Mouse (Mus musculus): ENCODE measurements around the gene Nudt16l1. TPM values are rescaled to one million over a fixed set of nuclear protein-coding genes. Genes with fewer than 3 reads are reported as not detected.

The Nudt16l1 gene
- polyA plus RNA-seq, 1 experiment from 2014 or later: 143 TPM

GRCm38 (mm10) chr16:4920556-4920955 is 18.0 kb upstream of the Nudt16l1 start:
- H3K9me3 ChIP-seq: no peaks in the 10 kb centered on the region
- 81% methylated on average over 4 of the region's 4 CpGs for WGBS
- no peak overlapping the region for H3K4me2 ChIP-seq
- H3K4me1 ChIP-seq (replicated peaks): no peaks in the 10 kb centered on the region
- no peak for ATAC-seq (ENCODE audit: low read depth)
- H3K4me3 ChIP-seq: no peak overlapping the region
- H3K27ac ChIP-seq (replicated peaks): peak overlapping the region; percentile 13; the same call in 1 of the 2 replicates
- H3K36me3 ChIP-seq: peaks cover 91% of the 10 kb centered on the region
- H3K27me3 ChIP-seq: no peaks in the 10 kb centered on the region
- H3K9ac ChIP-seq: no peak overlapping the region

- Histone ChIP-seq H3K36me3 (peaks cover 92% of the 10 kb centered on the region), H3K27ac (replicated peaks) (no peak overlapping the region), H3K4me2 (no peak overlapping the region), H3K4me1 (replicated peaks) (no peaks in the 10 kb centered on the region), H3K9ac (no peak overlapping the region), H3K27me3 (no peaks in the 10 kb centered on the region), H3K9me3 (no peaks in the 10 kb centered on the region), H3K4me3 (no peak overlapping the region)
- WGBS: 95% methylated on average over 6 of the region's 6 CpGs
- no peak for ATAC-seq (ENCODE audit: low read depth)
These were observed 16.1 kb upstream of the Nudt16l1 start for GRCm38 (mm10) chr16:4922481-4922880.

- H3K9me3 ChIP-seq: no peaks in the 10 kb centered on the region
- H3K4me1 ChIP-seq (replicated peaks): no peaks in the 10 kb centered on the region
- H3K27ac ChIP-seq (replicated peaks): no peak overlapping the region
- WGBS: 95% methylated on average over 5 of the region's 5 CpGs
- H3K36me3 ChIP-seq: peaks cover 93% of the 10 kb centered on the region
- H3K4me2 ChIP-seq: no peak overlapping the region
- no peak for ATAC-seq (ENCODE audit: low read depth)
- no peaks in the 10 kb centered on the region for H3K27me3 ChIP-seq
- H3K4me3 ChIP-seq: no peak overlapping the region
- H3K9ac ChIP-seq: no peak overlapping the region
These were observed 14.6 kb upstream of the Nudt16l1 start for GRCm38 (mm10) chr16:4923996-4924395.

- no peak overlapping the region for H3K9ac ChIP-seq
- no peak overlapping the region for H3K4me2 ChIP-seq
- H3K9me3 ChIP-seq: no peaks in the 10 kb centered on the region
- H3K36me3 ChIP-seq: peaks cover 100% of the 10 kb centered on the region
- no peaks in the 10 kb centered on the region for H3K4me1 ChIP-seq (replicated peaks)
- H3K27me3 ChIP-seq: no peaks in the 10 kb centered on the region
- WGBS: 96% methylated on average over 7 of the region's 7 CpGs
- ATAC-seq (ENCODE audit: low read depth): no peak
- no peak overlapping the region for H3K4me3 ChIP-seq
- H3K27ac ChIP-seq (replicated peaks): no peak overlapping the region
These were observed 10.6 kb upstream of the Nudt16l1 start for GRCm38 (mm10) chr16:4927967-4928366.

GRCm38 (mm10) chr16:4928474-4928873 is 10.1 kb upstream of the Nudt16l1 start:
- H3K4me3 ChIP-seq: no peak overlapping the region
- H3K9ac ChIP-seq: no peak overlapping the region
- ATAC-seq (ENCODE audit: low read depth): no peak
- H3K4me2 ChIP-seq: no peak overlapping the region
- H3K36me3 ChIP-seq: peaks cover 100% of the 10 kb centered on the region
- H3K4me1 ChIP-seq (replicated peaks): no peaks in the 10 kb centered on the region
- 91% methylated on average over 2 of the region's 2 CpGs for WGBS
- no peaks in the 10 kb centered on the region for H3K27me3 ChIP-seq
- no peak overlapping the region for H3K27ac ChIP-seq (replicated peaks)
- H3K9me3 ChIP-seq: no peaks in the 10 kb centered on the region

- no peaks in the 10 kb centered on the region for H3K9me3 ChIP-seq
- H3K9ac ChIP-seq: no peak overlapping the region
- no peaks in the 10 kb centered on the region for H3K27me3 ChIP-seq
- H3K4me2 ChIP-seq: no peak overlapping the region
- ATAC-seq (ENCODE audit: low read depth): no peak
- H3K36me3 ChIP-seq: peaks cover 100% of the 10 kb centered on the region
- no peak overlapping the region for H3K4me3 ChIP-seq
- no peaks in the 10 kb centered on the region for H3K4me1 ChIP-seq (replicated peaks)
- WGBS: 86% methylated on average over 3 of the region's 3 CpGs
- no peak overlapping the region for H3K27ac ChIP-seq (replicated peaks)
These were observed 6.1 kb upstream of the Nudt16l1 start for GRCm38 (mm10) chr16:4932429-4932828.

GRCm38 (mm10) chr16:4935430-4935829 is 3.1 kb upstream of the Nudt16l1 start:
- WGBS: 97% methylated on average over 31 of the region's 31 CpGs

GRCm38 (mm10) chr16:4935931-4936703 is 2.4 kb upstream of the Nudt16l1 start:
- WGBS: 88% methylated on average over 10 of the region's 10 CpGs
- H3K9me3 ChIP-seq: no peaks in the 10 kb centered on the region
- H3K4me1 ChIP-seq (replicated peaks): peaks cover 24% of the 10 kb centered on the region
- H3K36me3 ChIP-seq: peaks cover 80% of the 10 kb centered on the region
- no peak overlapping the region for H3K4me2 ChIP-seq
- no peak overlapping the region for H3K9ac ChIP-seq
- no peak for ATAC-seq (ENCODE audit: low read depth)
- H3K4me3 ChIP-seq: no peak overlapping the region
- 0 out of 2 replicates have a peak overlapping the region, but pooled peaks have one; percentile 9 for H3K27ac ChIP-seq (replicated peaks)
- H3K27me3 ChIP-seq: no peaks in the 10 kb centered on the region

More at GRCm38 (mm10) chr16:4935430-4935829, 3.1 kb upstream of the Nudt16l1 start:
- no peak overlapping the region for H3K4me3 ChIP-seq
- H3K27me3 ChIP-seq: no peaks in the 10 kb centered on the region
- H3K4me1 ChIP-seq (replicated peaks): peaks cover 18% of the 10 kb centered on the region
- H3K9me3 ChIP-seq: no peaks in the 10 kb centered on the region
- H3K4me2 ChIP-seq: no peak overlapping the region
- peaks cover 80% of the 10 kb centered on the region for H3K36me3 ChIP-seq
- no peak for ATAC-seq (ENCODE audit: low read depth)
- H3K9ac ChIP-seq: no peak overlapping the region
- no peak overlapping the region for H3K27ac ChIP-seq (replicated peaks)

- Histone ChIP-seq H3K4me2 (no peak overlapping the region), H3K4me1 (replicated peaks) (peaks cover 24% of the 10 kb centered on the region), H3K27ac (replicated peaks) (no peak overlapping the region), H3K9ac (no peak overlapping the region), H3K9me3 (no peaks in the 10 kb centered on the region), H3K4me3 (no peak overlapping the region), H3K36me3 (peaks cover 80% of the 10 kb centered on the region), H3K27me3 (no peaks in the 10 kb centered on the region)
- WGBS: 94% methylated on average over 8 of the region's 8 CpGs
- no peak for ATAC-seq (ENCODE audit: low read depth)
These were observed 990 bp upstream of the Nudt16l1 start for GRCm38 (mm10) chr16:4937351-4938190.

- H3K9ac ChIP-seq: peak overlapping the region; percentile 96
- peak overlapping the region; percentile 94 for H3K4me2 ChIP-seq
- 1% methylated on average over 28 of the region's 28 CpGs for whole genome bisulfite sequencing
- H3K9me3 ChIP-seq: no peaks in the 10 kb centered on the region
- no peaks in the 10 kb centered on the region for H3K27me3 ChIP-seq
- peaks cover 24% of the 10 kb centered on the region for H3K4me1 ChIP-seq (replicated peaks)
- peak; percentile 96 for ATAC-seq (ENCODE audit: low read depth)
- peaks cover 80% of the 10 kb centered on the region for H3K36me3 ChIP-seq
- peak overlapping the region; percentile 90 for H3K27ac ChIP-seq (replicated peaks)
- peak overlapping the region; percentile 94 for H3K4me3 ChIP-seq
These were observed 428 bp downstream of the Nudt16l1 start for GRCm38 (mm10) chr16:4938989-4939388.

- Histone ChIP-seq H3K4me2 (peak overlapping the region; percentile 94), H3K4me1 (replicated peaks) (peaks cover 24% of the 10 kb centered on the region), H3K27ac (replicated peaks) (peak overlapping the region; percentile 90), H3K36me3 (peaks cover 80% of the 10 kb centered on the region), H3K27me3 (no peaks in the 10 kb centered on the region), H3K9me3 (no peaks in the 10 kb centered on the region), H3K9ac (peak overlapping the region; percentile 96), H3K4me3 (peak overlapping the region; percentile 94)
- WGBS: 2% methylated on average over 16 of the region's 16 CpGs
- ATAC-seq (ENCODE audit: low read depth): peak; percentile 70
These were observed 851 bp downstream of the Nudt16l1 start for GRCm38 (mm10) chr16:4939412-4939811.

GRCm38 (mm10) chr16:4940311-4940850 is 1.8 kb downstream of the Nudt16l1 start:
- H3K4me3 ChIP-seq: peak overlapping the region; percentile 94
- WGBS: 92% methylated on average over 10 of the region's 10 CpGs

More at GRCm38 (mm10) chr16:4940311-4940850, 1.8 kb downstream of the Nudt16l1 start:
- Histone ChIP-seq H3K36me3 (peaks cover 80% of the 10 kb centered on the region), H3K9me3 (no peaks in the 10 kb centered on the region), H3K4me1 (replicated peaks) (peaks cover 24% of the 10 kb centered on the region), H3K9ac (peak overlapping the region; percentile 96), H3K27ac (replicated peaks) (no peak overlapping the region), H3K27me3 (no peaks in the 10 kb centered on the region), H3K4me2 (peak overlapping the region; percentile 94)
- ATAC-seq (ENCODE audit: low read depth): no peak
